Mouse (Mus musculus) left cerebral cortex, adult 2 months (tissue): ENCODE data around the gene Tmem171. TPM values are rescaled to one million over a fixed set of nuclear protein-coding genes. Genes with fewer than 3 reads are reported as not detected.

ENCODE experiments used
- DNase-seq, 2 experiments: peaks; one replicate each; pipeline ENCODE4 v3.0.0; 2021 to 2022; ENCODE audit warnings: low spot score in 2 of 2, mixed read lengths in 1 of 2; ENCODE audit errors: extremely low spot score in 1 of 2
- H3K27ac ChIP-seq: fragments of 200-600 bp; 2 replicates; pipeline ENCODE4 v1.8.1; 2022
- H3K4me3 ChIP-seq: fragments of 200-600 bp; 2 replicates; pipeline ENCODE4 v1.8.1; 2022
- CTCF ChIP-seq: fragments of 200-600 bp; IDR thresholded peaks from 2 replicates; pipeline ENCODE4 v1.8.1; 2022; ENCODE audit warnings: antibody characterized with exemption, mild to moderate bottlenecking, moderate library complexity
- intact Hi-C: fragments of 180-260 bp; cut with DNase I; formaldehyde crosslinking; loops from one replicate; pipeline ENCODE4 v1.15.1; 2025
- total RNA-seq, 2 experiments: library from RNA; stranded (reverse); gene quantifications; 2 replicates each; pipeline ENCODE4 v1.2.3; 2021

Tmem171 gene
- total RNA-seq, 2 experiments from 2014 or later: 0.30 TPM; not detected in 1

DNA sequence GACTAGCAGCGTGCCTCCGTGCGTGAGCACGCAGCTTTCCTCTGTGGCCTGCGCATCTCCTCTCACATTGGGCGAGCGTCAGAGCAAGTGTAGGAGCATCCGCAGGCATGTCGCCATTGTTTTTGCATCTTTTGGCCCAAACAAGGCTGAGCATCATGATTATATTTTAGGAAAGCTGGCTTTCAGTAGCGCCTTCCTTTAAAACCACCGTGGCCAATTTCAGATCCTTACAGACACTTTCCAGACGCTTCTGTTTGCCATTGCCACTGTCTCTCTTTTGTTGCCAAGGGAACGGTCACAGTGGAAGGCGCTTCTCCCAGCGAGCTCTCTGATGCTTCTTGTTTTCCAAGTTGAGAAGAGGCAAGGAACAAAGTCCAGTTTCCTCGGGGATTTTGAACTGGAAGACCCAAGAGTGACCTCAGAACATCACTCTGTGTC, 38.6 kb downstream of the Tmem171 start:
- Histone ChIP-seq H3K4me3 (no peak overlapping the region), H3K27ac (no peak overlapping the region)
- no peak for TF ChIP-seq CTCF
- intact Hi-C loops: no loop called here
- DNase-seq: peak; percentile 14 to 43

DNA sequence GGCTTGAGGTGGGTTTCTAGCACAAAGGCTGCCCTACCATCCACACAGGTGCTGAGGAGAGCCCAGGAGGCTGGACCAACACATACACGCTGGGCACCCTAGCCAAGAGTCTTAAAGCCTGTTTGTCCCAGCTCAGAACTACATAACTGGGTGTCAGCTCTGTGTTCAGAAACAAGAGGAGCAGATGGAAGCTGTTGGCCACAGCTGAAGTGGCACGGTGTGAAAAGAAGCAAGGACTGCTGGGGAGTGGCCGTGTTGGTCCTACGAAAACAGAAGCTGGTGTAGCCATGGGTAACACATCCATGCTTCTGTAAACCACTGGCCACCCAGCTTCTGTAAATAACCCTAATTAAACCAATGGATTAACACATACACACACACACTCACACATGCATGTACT, 39.3 kb downstream of the Tmem171 start:
- DNase-seq: no peak
- no peak for TF ChIP-seq CTCF
- Histone ChIP-seq H3K27ac (no peak overlapping the region), H3K4me3 (no peak overlapping the region)
- intact Hi-C loops: no loop called here

DNA sequence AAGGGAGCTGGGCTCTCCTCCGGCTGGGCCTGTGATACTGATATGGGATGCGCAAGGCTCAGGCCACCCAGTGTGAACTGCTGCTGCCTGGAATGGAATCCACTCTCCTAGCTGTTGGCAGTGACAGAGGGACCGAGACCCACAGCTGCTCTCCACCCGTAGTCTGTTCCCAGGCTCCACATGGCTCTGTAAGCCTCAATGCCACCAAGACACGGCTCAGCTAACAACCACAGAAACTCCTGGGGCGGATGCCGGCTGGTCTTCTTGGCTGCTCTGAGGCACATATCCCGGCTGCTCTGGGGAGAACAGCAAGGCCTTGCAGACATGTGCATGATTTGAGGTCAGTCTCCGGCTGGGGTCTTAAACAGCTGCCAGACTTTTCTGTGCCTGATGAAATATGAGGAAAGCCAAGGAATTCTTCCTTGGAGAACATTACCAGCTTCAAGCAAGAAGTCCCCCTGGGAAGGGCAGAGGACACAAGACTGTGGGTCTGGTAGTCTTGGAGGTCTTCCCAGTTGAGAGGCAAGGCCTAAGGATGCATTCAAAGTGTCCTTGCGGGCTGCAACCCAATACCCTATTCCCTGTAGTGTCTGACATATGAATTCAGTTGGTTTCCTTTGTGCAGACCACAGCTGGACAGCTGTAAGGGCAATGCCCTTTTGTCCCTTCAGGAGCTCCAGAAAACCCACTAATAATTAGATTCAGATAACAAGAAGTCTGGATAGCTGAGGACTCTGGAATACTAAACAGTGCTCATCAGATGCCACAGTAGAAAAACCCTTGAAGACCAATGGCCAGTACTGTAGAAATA, 40.3 kb downstream of the Tmem171 start:
- H3K4me3 ChIP-seq: no peak overlapping the region
- H3K27ac ChIP-seq: no peak overlapping the region
- DNase-seq: no peak
- intact Hi-C loops: no loop called here
- no peak for TF ChIP-seq CTCF

DNA sequence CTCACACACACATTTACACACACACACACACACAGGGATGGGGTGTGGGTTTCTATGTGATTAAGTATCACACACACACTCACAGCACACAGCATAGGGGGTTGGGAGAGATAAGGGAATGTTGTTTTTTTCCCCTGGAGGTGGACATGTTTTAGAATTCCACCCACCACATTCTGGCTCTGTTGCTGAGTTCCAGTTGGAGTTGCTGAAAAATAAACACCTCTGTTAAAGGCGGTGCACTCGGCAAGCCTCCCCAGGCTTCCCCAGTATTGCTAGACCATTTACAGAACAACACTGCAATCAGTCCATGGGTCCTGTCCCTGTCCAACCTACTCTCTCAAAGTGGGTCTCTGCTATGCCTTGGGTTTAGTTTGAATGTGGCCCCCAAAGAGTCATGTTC, 42.4 kb downstream of the Tmem171 start:
- Histone ChIP-seq H3K27ac (no peak overlapping the region), H3K4me3 (no peak overlapping the region)
- TF ChIP-seq CTCF: no peak
- intact Hi-C loops: no loop called here
- peak in 1 of 2 experiments; percentile 25 for DNase-seq

DNA sequence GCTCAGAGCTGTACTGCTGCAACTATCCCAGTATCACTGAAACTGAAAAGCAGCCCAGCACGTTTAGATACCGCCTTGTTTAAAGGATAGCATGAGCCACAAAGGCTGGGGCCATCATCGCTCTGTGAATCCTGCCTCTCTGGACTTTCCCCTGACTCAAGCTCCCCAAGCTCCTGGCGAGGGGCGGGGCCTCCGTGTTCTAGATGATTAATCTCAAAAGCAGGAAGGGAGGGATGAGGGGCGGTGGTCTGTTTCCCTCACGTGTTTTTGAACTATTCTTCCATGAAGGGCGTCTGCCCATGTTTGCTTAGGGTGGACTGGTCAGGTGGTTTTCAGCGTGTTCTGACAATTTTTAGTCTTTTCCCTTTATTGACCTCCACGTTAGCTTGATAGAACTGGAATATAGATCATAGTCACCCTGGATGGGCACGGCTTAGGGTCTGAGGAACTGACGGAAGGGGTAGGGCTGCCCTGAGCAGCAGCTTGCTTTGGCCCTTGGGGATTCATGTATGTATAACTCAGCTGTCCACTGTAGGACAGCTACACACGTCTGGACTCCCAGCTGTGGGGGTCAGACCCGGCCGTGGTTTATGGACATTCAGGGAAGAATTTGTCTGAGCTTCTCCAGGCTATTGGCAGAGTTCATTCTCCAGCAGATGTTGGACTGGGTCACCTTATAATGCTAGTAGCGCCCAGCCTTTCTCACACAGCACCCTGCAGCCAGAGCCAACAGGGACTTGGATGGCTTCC, 43.2 kb downstream of the Tmem171 start:
- Histone ChIP-seq H3K4me3 (no peak overlapping the region), H3K27ac (no peak overlapping the region)
- DNase-seq: no peak
- no peak for TF ChIP-seq CTCF
- intact Hi-C loops: no loop called here

DNA sequence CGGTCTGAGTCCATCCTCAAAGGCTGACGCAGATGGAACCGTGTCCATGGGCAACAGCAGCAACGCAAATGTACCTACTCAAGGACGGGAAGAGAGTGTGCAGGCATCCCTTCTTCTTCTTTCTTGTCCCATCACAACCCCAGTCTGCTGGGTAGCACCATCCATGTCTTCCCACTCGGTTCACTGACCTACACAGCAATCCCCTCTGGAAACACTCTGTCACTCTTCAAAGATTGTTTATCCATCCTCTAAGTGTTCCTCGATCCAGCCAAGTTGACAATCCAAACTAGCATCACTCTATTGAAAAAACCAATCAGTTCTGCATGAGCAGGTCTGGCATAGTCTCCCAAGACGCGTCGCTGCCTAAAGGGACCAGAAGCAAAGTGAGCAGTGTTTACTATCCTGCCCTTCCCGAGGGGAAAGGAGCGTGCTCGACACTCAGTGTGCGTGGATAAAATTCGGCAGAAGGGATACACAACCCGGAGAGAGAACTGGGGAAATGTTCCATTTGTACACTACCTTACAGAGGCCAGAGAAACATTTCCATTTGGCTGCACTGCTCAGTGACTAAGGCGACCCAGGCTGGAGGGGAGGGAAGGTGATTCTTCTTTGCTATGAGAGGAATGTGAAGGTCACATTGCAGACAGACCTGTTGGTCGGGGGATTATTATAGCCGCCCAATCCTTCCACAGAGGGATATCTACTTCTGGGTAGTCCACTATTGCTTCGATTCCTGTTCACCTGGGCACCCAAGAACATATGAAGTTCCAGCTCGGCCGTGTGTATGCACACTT, 46.7 kb downstream of the Tmem171 start:
- H3K27ac ChIP-seq: no peak overlapping the region
- no peak for DNase-seq
- intact Hi-C loops: no loop called here
- no peak for TF ChIP-seq CTCF
- no peak overlapping the region for H3K4me3 ChIP-seq

DNA sequence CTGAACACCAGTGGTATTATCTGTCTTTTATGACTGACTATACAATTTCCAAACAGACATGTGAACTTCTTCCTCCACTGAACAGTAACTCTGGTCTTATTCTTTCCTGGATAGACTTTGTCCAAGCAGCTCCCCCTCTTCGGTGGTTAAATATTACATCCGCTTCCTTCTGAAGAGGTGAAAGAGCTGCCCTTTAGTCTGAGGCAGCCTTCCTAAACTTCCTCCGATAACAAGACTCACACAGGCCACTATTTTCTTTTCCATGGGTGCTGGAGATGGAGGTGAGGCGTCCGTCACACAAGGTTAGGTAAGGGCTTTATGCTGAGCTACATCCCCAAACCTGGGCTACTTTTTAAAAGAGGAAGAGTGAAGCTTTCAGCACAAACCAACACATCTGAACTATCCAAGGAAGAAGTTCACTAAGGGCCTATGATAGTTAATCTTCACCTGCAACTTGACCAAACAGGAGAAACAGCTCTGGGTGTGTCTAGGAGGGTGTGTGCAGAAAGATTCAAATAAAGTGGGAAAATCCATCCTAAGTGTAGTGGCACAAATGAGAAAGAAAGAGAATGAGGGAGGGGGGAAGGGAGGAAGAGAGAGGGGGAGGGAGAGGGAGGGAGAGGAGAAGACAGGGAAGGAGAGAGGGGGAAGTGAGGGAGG, 56.0 kb downstream of the Tmem171 start:
- DNase-seq: no peak
- Histone ChIP-seq H3K4me3 (no peak overlapping the region), H3K27ac (no peak overlapping the region)
- intact Hi-C loops: no loop called here
- no peak for TF ChIP-seq CTCF

DNA sequence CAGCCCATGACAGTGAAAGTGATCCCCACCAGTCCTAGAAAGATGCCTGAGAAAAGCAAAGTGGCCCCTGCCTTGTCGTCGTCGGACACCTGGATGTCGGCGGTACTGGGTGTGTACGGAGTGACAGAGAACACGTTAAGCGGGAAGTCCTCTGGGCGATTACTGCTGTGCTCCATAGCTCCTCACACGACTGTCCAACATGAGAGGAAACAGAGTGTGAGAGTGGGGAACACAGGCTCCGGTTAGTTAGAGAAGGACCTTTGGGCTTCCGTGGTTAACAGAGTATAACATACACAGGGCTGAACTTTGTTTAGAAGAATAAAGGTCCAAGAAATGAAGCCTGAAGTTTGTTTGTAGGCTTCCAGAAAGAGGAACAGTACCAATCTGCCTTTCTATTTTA, 57.5 kb downstream of the Tmem171 start, which contains the start of gene Tmem174:
Gene Tmem174, minus strand, starts transcription at position 266 of the 400 bp plus-strand sequence.
- intact Hi-C loops: no loop called here

DNA sequence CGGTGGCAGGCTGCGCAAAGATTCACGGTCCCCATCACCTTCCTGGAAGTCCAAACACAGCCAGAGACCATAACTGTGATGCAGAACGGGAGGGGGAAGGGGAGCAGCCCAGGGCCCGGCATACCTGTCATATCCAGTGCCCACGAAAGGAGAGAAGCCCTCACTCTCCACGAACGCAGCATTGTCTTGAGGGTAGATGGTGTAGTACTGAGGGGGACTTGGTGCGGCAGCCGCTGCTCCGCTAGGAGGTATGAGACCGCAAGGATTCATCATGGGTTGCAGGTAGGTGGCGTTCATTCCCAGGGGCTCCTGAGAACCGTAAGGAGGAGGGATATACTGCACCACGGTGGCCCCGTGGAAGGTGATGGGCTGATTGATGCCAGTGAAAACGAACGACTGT, 58.1 kb downstream of the Tmem171 start:
- no peak for TF ChIP-seq CTCF
- H3K4me3 ChIP-seq: no peak overlapping the region
- intact Hi-C loops: no loop called here
- H3K27ac ChIP-seq: no peak overlapping the region
- no peak for DNase-seq

More for the DNA sequence above, 57.5 kb downstream of the Tmem171 start, which contains the start of gene Tmem174:
- Histone ChIP-seq H3K4me3 (no peak within 1 kb of the TSS), H3K27ac (no peak within 1 kb of the TSS)
- no peak for TF ChIP-seq CTCF
- DNase-seq: no peak

Other genes with a start within 250 kb of the Tmem171 start
- not detected for gene Gm10320, start 202.8 kb downstream of the Tmem171 start, total RNA-seq
- under 1 TPM in 1 of 2 experiments, not detected in 1; 0.14 TPM for gene Tmem174, start 57.4 kb downstream of the Tmem171 start, total RNA-seq
- 10 to 100 TPM; 36.6 to 40.8 TPM for gene Fcho2, start 120.6 kb upstream of the Tmem171 start, total RNA-seq
- 10 to 100 TPM; 66.9 to 67.5 TPM for gene Tnpo1, start 231.6 kb upstream of the Tmem171 start, total RNA-seq